In the genomic region with DNA sequence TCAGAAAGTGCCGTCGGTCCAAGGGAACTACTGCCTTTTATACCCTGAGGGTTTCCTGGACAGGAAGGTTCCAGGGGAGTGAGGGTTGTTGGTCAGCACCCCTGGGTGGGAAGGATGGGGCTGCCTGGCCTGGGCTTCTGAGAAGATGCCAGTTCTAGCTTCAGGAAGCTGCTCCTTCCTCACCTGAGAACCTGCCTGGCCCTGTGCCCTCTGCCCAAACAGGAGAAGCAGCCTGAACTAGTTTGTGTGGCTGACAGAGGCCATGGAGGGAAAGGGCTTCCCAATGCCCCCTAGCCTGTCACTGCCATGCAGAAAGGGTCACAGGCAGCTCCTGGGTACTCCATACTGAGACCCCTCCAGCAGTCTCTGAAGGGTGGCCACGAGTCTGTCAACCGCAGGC, we compare ENCODE assay signal across 12 mouse cellular contexts.
"Had no signal": no experiment of that assay in that cellular context is flagged by ENCODE, and none has a peak within 500 bp of the region (broad histone marks: within the 10 kb centered on the region; RNA-seq: fewer than 3 reads in every experiment).

No protein-coding gene starts in this region.

- H3K27me3 ChIP-seq: liver, embryonic 13.5 days had no signal

- DNase-seq: kidney, adult 9 months; kidney, postnatal 14 days; kidney, postnatal 4 days; layer of hippocampus, postnatal 36 days; liver, embryonic 13.5 days; lung, adult 2 months; lung, postnatal 14 days; lung, postnatal 4 days; midbrain, embryonic 14.5 days; thymus, adult 18-20 months; thymus, postnatal 36 days had no signal

- H3K4me1 ChIP-seq: liver, embryonic 13.5 days had no signal

- H3K36me3 ChIP-seq: liver, embryonic 13.5 days had no signal

- H3K4me3 ChIP-seq: left cerebral cortex, adult 2 months; liver, embryonic 13.5 days had no signal

- H3K27ac ChIP-seq: liver, embryonic 13.5 days had no signal
